Mouse (Mus musculus) Patski (cell line): ENCODE results near the gene Cda. TPM values are rescaled to one million over a fixed set of nuclear protein-coding genes. Genes with fewer than 3 reads are reported as not detected.
"Not testable (repeated sequence)": the region's sequence is repeated elsewhere in the genome, so short reads cannot be mapped to it uniquely, and the experiment has no call there.

Experiments
- ATAC-seq: fragments of 100-300 bp; one replicate; pipeline ENCODE4 v1.8.0; 2021
- CTCF ChIA-PET: fragments of 350-600 bp; sonication (Branson Sonifier 250); formaldehyde crosslinking; loops from one replicate; lab custom pipeline; 2022; ENCODE audit warnings: inconsistent platforms; lab: Charles Lee
- POLR2A ChIA-PET: fragments of 350-600 bp; sonication (Branson Sonifier 250); formaldehyde crosslinking; loops from one replicate; lab custom pipeline; 2022; ENCODE audit warnings: antibody characterized with exemption, inconsistent platforms; lab: Charles Lee
- DNase-seq: peaks from one replicate; pipeline ENCODE4 v3.0.0-alpha.2; 2011; ENCODE audit warnings: low read depth, low spot score
- H3K27me3 ChIP-seq: fragments of 371-371 bp; one replicate; pipeline ENCODE4 v1.5.1; 2021
- CTCF ChIP-seq: fragments of 100-300 bp; IDR thresholded peaks from one replicate; pipeline ENCODE4 v1.5.1; 2021
- in situ Hi-C: fragments of 300-500 bp; cut with MboI; formaldehyde crosslinking; loops from 3 replicates; pipeline ENCODE4 v1.11.1; 2018; ENCODE audit warnings: low pct_unique_long_range_greater_than_20kb, mixed read lengths
- polyA plus RNA-seq: library from polyadenylated mRNA; unstranded; gene quantifications from one replicate; pipeline ENCODE4 v1.2.3, GENCODE M21; 2021

Cda gene
- polyA plus RNA-seq, 1 experiment from 2014 or later = 0.32 TPM

- no peak for DNase-seq
- no peaks in the 10 kb centered on the region for H3K27me3 ChIP-seq
- ChIA-PET CTCF (no interaction called here), POLR2A (no interaction called here)
- TF ChIP-seq CTCF = no peak
- in situ Hi-C loops = no loop called here
- no peak for ATAC-seq
These were observed 30.9 kb downstream of the Cda start for GRCm38 (mm10) chr4:138336876-138337275.

GRCm38 (mm10) chr4:138335648-138336047, 32.1 kb downstream of the Cda start:
- H3K27me3 ChIP-seq = no peaks in the 10 kb centered on the region
- CTCF ChIA-PET = no interaction called here
- ATAC-seq (no peak), DNase-seq (no peak)
- in situ Hi-C loops = no loop called here
- POLR2A ChIA-PET = no interaction called here
- no peak for TF ChIP-seq CTCF

- in situ Hi-C loops = no loop called here
- DNase-seq (no peak), ATAC-seq (no peak)
- no peaks in the 10 kb centered on the region for H3K27me3 ChIP-seq
- CTCF ChIA-PET = no interaction called here
- POLR2A ChIA-PET = no interaction called here
- no peak for TF ChIP-seq CTCF
These were observed 32.8 kb downstream of the Cda start for GRCm38 (mm10) chr4:138335036-138335435.

- ATAC-seq = no peak
- ChIA-PET POLR2A (no interaction called here), CTCF (no interaction called here)
- in situ Hi-C loops = no loop called here
- no peak for DNase-seq
- H3K27me3 ChIP-seq = no peaks in the 10 kb centered on the region
- TF ChIP-seq CTCF = no peak
These were observed 34.7 kb downstream of the Cda start for GRCm38 (mm10) chr4:138333135-138333534.

GRCm38 (mm10) chr4:138331647-138332046, 36.1 kb downstream of the Cda start:
- ChIA-PET POLR2A (no interaction called here), CTCF (no interaction called here)
- no peak for TF ChIP-seq CTCF
- H3K27me3 ChIP-seq = no peaks in the 10 kb centered on the region
- in situ Hi-C loops = no loop called here
- no peak for ATAC-seq
- no peak for DNase-seq

- in situ Hi-C loops = no loop called here
- H3K27me3 ChIP-seq = no peaks in the 10 kb centered on the region
- ChIA-PET POLR2A (no interaction called here), CTCF (no interaction called here)
- TF ChIP-seq CTCF = no peak
- no peak for ATAC-seq
- no peak for DNase-seq
These were observed 37.5 kb downstream of the Cda start for GRCm38 (mm10) chr4:138330264-138330671.

- ATAC-seq (no peak), DNase-seq (no peak)
- no peaks in the 10 kb centered on the region for H3K27me3 ChIP-seq
- in situ Hi-C loops = no loop called here
- no peak for TF ChIP-seq CTCF
- ChIA-PET POLR2A (no interaction called here), CTCF (no interaction called here)
These were observed 39.8 kb downstream of the Cda start for GRCm38 (mm10) chr4:138327891-138328470.

- H3K27me3 ChIP-seq, ATAC-seq, in situ Hi-C loops, DNase-seq: not testable (repeated sequence)
- POLR2A ChIA-PET = interaction anchor here (1.2 kb wide), 1 partner anchor 52 kb away, joined by 4 read pairs; no protein-coding TSS in a partner anchor
- CTCF ChIA-PET = interaction anchor here (1.3 to 1.6 kb wide), 3 partner anchors 52 to 77 kb away, joined by 3 to 11 read pairs (median 5); no protein-coding TSS in a partner anchor
These were observed 40.6 kb downstream of the Cda start for GRCm38 (mm10) chr4:138327155-138327554.

GRCm38 (mm10) chr4:138326077-138326695, 41.6 kb downstream of the Cda start, which contains the start of gene Pink1:
Pink1 (minus strand) TSS chr4:138326307.
- ATAC-seq (peak; percentile 58), DNase-seq (no peak)
- ChIA-PET CTCF (interaction anchor here (1.2 to 1.6 kb wide), 4 partner anchors 53 to 106 kb away, joined by 3 to 11 read pairs (median 4); no protein-coding TSS in a partner anchor), POLR2A (interaction anchor here (1.2 kb wide), 2 partner anchors 42 to 53 kb away, joined by 3 to 4 read pairs; no protein-coding TSS in a partner anchor)
- in situ Hi-C loops = no loop called here
- no peaks in the 10 kb centered on the region for H3K27me3 ChIP-seq
- TF ChIP-seq CTCF = no peak

GRCm38 (mm10) chr4:138325466-138326076, 42.2 kb downstream of the Cda start:
- ATAC-seq (peak; percentile 74), DNase-seq (no peak)
- ChIA-PET CTCF (interaction anchor here (1.2 to 1.6 kb wide), 4 partner anchors 53 to 106 kb away, joined by 3 to 11 read pairs (median 4); no protein-coding TSS in a partner anchor), POLR2A (interaction anchor here (1.2 kb wide), 1 partner anchor 43 kb away, joined by 3 read pairs; no protein-coding TSS in a partner anchor)
- in situ Hi-C loops = no loop called here
- no peaks in the 10 kb centered on the region for H3K27me3 ChIP-seq
- TF ChIP-seq CTCF = no peak

GRCm38 (mm10) chr4:138324451-138324850, 43.3 kb downstream of the Cda start:
- ChIA-PET POLR2A (no interaction called here), CTCF (interaction anchor here (0.9 kb wide), 1 partner anchor 9 kb away, joined by 3 read pairs; no protein-coding TSS in a partner anchor)
- ATAC-seq = no peak
- no peaks in the 10 kb centered on the region for H3K27me3 ChIP-seq
- no peak for DNase-seq
- TF ChIP-seq CTCF = no peak
- in situ Hi-C loops = no loop called here
